Mouse (Mus musculus): ENCODE measurements around the gene Map3k5.

DNA sequence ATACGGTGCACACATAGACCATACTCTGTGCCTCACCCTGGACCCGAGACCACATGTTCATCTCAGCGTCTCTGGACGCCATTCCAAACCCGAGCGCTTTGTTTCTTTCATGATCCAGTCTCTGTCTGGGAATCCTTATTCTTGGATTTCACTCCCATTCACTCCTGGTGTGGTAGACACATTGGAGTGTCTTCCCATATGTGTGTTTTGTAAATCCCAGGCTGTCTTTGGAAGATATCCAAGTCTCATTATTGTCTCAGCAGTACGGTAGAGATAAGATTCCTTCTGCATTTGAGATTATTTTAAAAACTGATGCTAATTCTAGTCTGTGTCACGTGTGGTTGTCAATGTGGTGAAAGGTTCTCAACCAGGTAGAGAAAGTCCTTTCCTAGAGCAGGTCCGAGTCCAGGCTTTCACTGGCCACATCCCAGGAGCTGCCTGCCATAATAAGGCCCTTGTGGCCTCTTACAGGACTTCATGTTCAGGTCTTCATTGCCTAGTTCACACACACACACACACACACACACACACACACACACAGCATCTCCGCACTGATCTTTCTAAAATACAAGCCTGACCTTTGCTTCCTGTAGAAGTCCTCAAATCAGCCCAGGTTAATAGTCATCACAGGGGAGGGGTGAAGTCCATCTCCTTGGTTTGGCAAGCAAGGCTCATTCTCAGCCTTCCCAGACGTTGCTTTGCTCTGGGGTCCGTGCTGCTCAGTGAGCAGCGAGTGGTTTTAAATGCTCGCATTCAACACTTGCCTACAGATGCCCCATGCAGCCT, 122.8 kb downstream of the Map3k5 start:
- TF ChIP-seq POLR2A (IDR thresholded peaks at IDR 0.05; ENCODE audit: low read depth, low read length) (no peak), CTCF (IDR thresholded peaks at IDR 0.05; ENCODE audit: extremely low read depth, insufficient read length, insufficient replicate concordance, low read depth, low read length) (no peak)
